Mouse (Mus musculus): ENCODE measurements around the gene Cd38. TPM values are rescaled to one million over a fixed set of nuclear protein-coding genes. Genes with fewer than 3 reads are reported as not detected.

Cd38 gene
- polyA plus RNA-seq (2017; shearing (Covaris generic)): 10 to 100 TPM; 18.8 to 42.5 TPM

GRCm38 (mm10) chr5:43868253-43868652 is at the start of gene Cd38:
TSS of gene Cd38 (plus strand) at chr5:43868553.

GRCm38 (mm10) chr5:43818695-43819094 is 49.7 kb upstream of the Cd38 start, which contains the start of gene Bst1:
TSS of gene Bst1 (plus strand) at chr5:43818885.

GRCm38 (mm10) chr5:43821538-43821937 is 46.8 kb upstream of the Cd38 start, which contains the start of gene Fbxl5:
TSS of gene Fbxl5 (minus strand) at chr5:43821638.

GRCm38 (mm10) chr5:43912844-43913243 is 44.5 kb downstream of the Cd38 start, which contains the start of gene Gm7879:
TSS of gene Gm7879 (plus strand) at chr5:43913144.

Other genes starting within 250 kb of the Cd38 start
- 1 to 10 TPM in 1 of 2 experiments, under 1 TPM in 1; 0.95 to 1.5 TPM for gene Cc2d2a, start 206.2 kb upstream of the Cd38 start, polyA plus RNA-seq (2017; shearing (Covaris generic))
- gene Bst1, start 49.7 kb upstream of the Cd38 start, polyA plus RNA-seq (2017; shearing (Covaris generic)): under 1 TPM; 0.20 to 0.51 TPM
- 10 to 100 TPM; 68.2 to 70.7 TPM for gene Fbxl5, start 46.9 kb upstream of the Cd38 start, polyA plus RNA-seq (2017; shearing (Covaris generic))
- gene Gm7879, start 44.6 kb downstream of the Cd38 start, polyA plus RNA-seq (2017; shearing (Covaris generic)): under 1 TPM; 0.37 to 0.53 TPM
- gene Fgfbp1, start 113.2 kb downstream of the Cd38 start, polyA plus RNA-seq (2017; shearing (Covaris generic)): 1 to 10 TPM in 1 of 2 experiments, under 1 TPM in 1; 0.36 to 6.0 TPM
- gene Prom1, start 233.5 kb downstream of the Cd38 start, polyA plus RNA-seq (2017; shearing (Covaris generic)): 1 to 10 TPM; 1.8 to 4.4 TPM

Measured in inflammation-experienced regulatory T-cells (primary cell).